Mouse (Mus musculus): Measurements from ENCODE around the gene Ubac2.

- no peak for TF ChIP-seq CTCF (IDR thresholded peaks at IDR 0.05; ENCODE audit: control insufficient read depth, insufficient read depth, low read length)
- TF ChIP-seq POLR2A (IDR thresholded peaks at IDR 0.05; ENCODE audit: borderline replicate concordance, control insufficient read depth, low read depth, low read length), result no peak
Observed at GRCm38 (mm10) chr14:121922016-121922415, 43.6 kb downstream of the Ubac2 start.

Measured in bone marrow, adult 2 months (tissue).